Mouse (Mus musculus): ENCODE measurements around the gene Dusp27. TPM values are rescaled to one million over a fixed set of nuclear protein-coding genes. Genes with fewer than 3 reads are reported as not detected.
A peak's percentile ranks its signal among the peaks of the same experiment; 100 is the strongest.

The Dusp27 gene
- polyA plus RNA-seq, 2 experiments = 0.02 TPM; not detected in 1

- H3K4me1 ChIP-seq (replicated peaks; ENCODE audit: control insufficient read depth in 2 of 2, insufficient read depth in 2 of 2, low read length in 1 of 2) = no peaks in the 10 kb centered on the region
- TF ChIP-seq EP300 (IDR thresholded peaks at IDR 0.05; ENCODE audit: low read depth) (no peak), CTCF (IDR thresholded peaks at IDR 0.05; ENCODE audit: low read depth) (no peak)
- no peak overlapping the region for H3K4me3 ChIP-seq (ENCODE audit: insufficient read depth in 1 of 2, low read depth in 2 of 2, low read length in 2 of 2)
- peaks cover 9% of the 10 kb centered on the region for H3K27me3 ChIP-seq (ENCODE audit: control insufficient read depth, insufficient read depth, low read length)
- no peak overlapping the region for H3K4me2 ChIP-seq (ENCODE audit: low read depth)
- H3K9ac ChIP-seq (replicated peaks) = no peak overlapping the region
- no peaks in the 10 kb centered on the region for H3K9me3 ChIP-seq (ENCODE audit: control insufficient read depth, low read length)
- DNase-seq (ENCODE audit: low read depth in 3 of 3, low spot score in 3 of 3) = no peak
- WGBS (ENCODE audit: insufficient replicate concordance) = 42% methylated on average over 5 of the region's 5 CpGs
- H3K27ac ChIP-seq = no peak overlapping the region
- H3K36me3 ChIP-seq (replicated peaks; ENCODE audit: control insufficient read depth, insufficient read depth, low read depth) = no peaks in the 10 kb centered on the region
- ATAC-seq (ENCODE audit: insufficient read depth) = no peak
These were observed 32.4 kb upstream of the Dusp27 start for GRCm38 (mm10) chr1:166160111-166160510.

GRCm38 (mm10) chr1:166158664-166159063 lies 30.9 kb upstream of the Dusp27 start:
- H3K9ac ChIP-seq (replicated peaks) = no peak overlapping the region
- H3K9me3 ChIP-seq (ENCODE audit: control insufficient read depth, low read length) = no peaks in the 10 kb centered on the region
- no peak overlapping the region for H3K4me3 ChIP-seq (ENCODE audit: insufficient read depth in 1 of 2, low read depth in 2 of 2, low read length in 2 of 2)
- 44% methylated on average over 9 of the region's 9 CpGs for WGBS (ENCODE audit: insufficient replicate concordance)
- ATAC-seq (ENCODE audit: insufficient read depth) = no peak
- no peaks in the 10 kb centered on the region for H3K36me3 ChIP-seq (replicated peaks; ENCODE audit: control insufficient read depth, insufficient read depth, low read depth)
- H3K4me1 ChIP-seq (replicated peaks; ENCODE audit: control insufficient read depth in 2 of 2, insufficient read depth in 2 of 2, low read length in 1 of 2) = no peaks in the 10 kb centered on the region
- TF ChIP-seq CTCF (IDR thresholded peaks at IDR 0.05; ENCODE audit: low read depth) (0 out of 2 replicates have a peak, but pooled peaks have one; percentile 4), EP300 (IDR thresholded peaks at IDR 0.05; ENCODE audit: low read depth) (no peak)
- H3K4me2 ChIP-seq (ENCODE audit: low read depth) = no peak overlapping the region
- no peak for DNase-seq (ENCODE audit: low read depth in 3 of 3, low spot score in 3 of 3)
- H3K27me3 ChIP-seq (ENCODE audit: control insufficient read depth, insufficient read depth, low read length) = peaks cover 18% of the 10 kb centered on the region
- no peak overlapping the region for H3K27ac ChIP-seq

DNA sequence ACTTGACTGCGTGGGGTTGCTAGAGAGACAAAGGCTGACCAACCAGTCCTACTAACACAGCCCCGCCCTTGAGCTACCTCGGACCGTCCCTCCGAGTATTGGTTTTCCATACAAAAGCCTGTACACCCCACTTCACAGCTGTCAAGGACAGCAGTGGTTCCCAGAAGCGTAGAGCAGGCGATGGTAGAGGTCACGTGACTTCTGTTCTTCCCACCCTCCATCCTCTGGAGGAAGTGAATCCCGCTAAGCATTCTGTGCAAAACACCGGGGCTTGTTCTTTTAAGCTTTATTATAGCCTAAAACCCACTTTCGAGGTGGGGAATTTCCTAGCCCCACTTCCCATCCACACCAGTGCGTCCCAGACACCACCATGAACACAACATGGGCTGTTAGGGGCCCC lies 30.0 kb upstream of the Dusp27 start:
- ATAC-seq (ENCODE audit: insufficient read depth) (no peak), DNase-seq (ENCODE audit: low read depth in 3 of 3, low spot score in 3 of 3) (no peak)
- Histone ChIP-seq H3K4me1 (replicated peaks; ENCODE audit: control insufficient read depth in 2 of 2, insufficient read depth in 2 of 2, low read length in 1 of 2) (peaks cover 0 to 2% of the 10 kb centered on the region in 2 experiments; a peak in 1 of 4 replicates), H3K4me2 (ENCODE audit: low read depth) (no peak overlapping the region), H3K36me3 (replicated peaks; ENCODE audit: control insufficient read depth, insufficient read depth, low read depth) (no peaks in the 10 kb centered on the region), H3K4me3 (ENCODE audit: insufficient read depth in 1 of 2, low read depth in 2 of 2, low read length in 2 of 2) (no peak overlapping the region), H3K27me3 (ENCODE audit: control insufficient read depth, insufficient read depth, low read length) (peaks cover 18% of the 10 kb centered on the region), H3K9me3 (ENCODE audit: control insufficient read depth, low read length) (no peaks in the 10 kb centered on the region), H3K27ac (no peak overlapping the region), H3K9ac (replicated peaks) (no peak overlapping the region)
- TF ChIP-seq CTCF (IDR thresholded peaks at IDR 0.05; ENCODE audit: low read depth) (no peak), EP300 (IDR thresholded peaks at IDR 0.05; ENCODE audit: low read depth) (no peak)
- WGBS (ENCODE audit: insufficient replicate concordance) = 64% methylated on average over 12 of the region's 12 CpGs

DNA sequence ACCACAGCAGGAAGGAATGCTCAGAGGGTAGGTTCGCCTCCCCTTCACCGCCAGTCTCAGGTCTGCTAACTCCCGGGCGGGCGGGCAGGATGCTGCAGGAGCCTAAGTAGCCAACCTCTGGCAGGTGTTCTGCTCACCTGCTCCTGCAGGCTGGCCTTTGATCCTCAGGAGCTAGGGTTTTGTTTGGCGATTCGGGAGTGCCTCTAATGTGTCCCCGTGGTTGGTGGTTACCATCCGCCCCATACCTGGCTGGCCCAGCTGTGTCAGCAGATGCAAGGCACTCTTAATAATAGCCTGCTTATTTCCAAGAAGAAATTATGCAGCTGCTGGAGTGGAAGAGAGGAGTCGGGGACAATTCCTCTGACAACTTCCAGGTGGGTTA lies 27.4 kb upstream of the Dusp27 start:
- Histone ChIP-seq H3K9me3 (ENCODE audit: control insufficient read depth, low read length) (no peaks in the 10 kb centered on the region), H3K27me3 (ENCODE audit: control insufficient read depth, insufficient read depth, low read length) (peaks cover 18% of the 10 kb centered on the region), H3K9ac (replicated peaks) (no peak overlapping the region), H3K27ac (no peak overlapping the region), H3K36me3 (replicated peaks; ENCODE audit: control insufficient read depth, insufficient read depth, low read depth) (no peaks in the 10 kb centered on the region), H3K4me3 (ENCODE audit: insufficient read depth in 1 of 2, low read depth in 2 of 2, low read length in 2 of 2) (no peak overlapping the region), H3K4me1 (replicated peaks; ENCODE audit: control insufficient read depth in 2 of 2, insufficient read depth in 2 of 2, low read length in 1 of 2) (peaks cover 0 to 5% of the 10 kb centered on the region in 2 experiments; a peak in 3 of 4 replicates), H3K4me2 (ENCODE audit: low read depth) (no peak overlapping the region)
- ATAC-seq (ENCODE audit: insufficient read depth) (no peak), DNase-seq (ENCODE audit: low read depth in 3 of 3, low spot score in 3 of 3) (no peak)
- TF ChIP-seq CTCF (IDR thresholded peaks at IDR 0.05; ENCODE audit: low read depth) (no peak), EP300 (IDR thresholded peaks at IDR 0.05; ENCODE audit: low read depth) (no peak)
- 33% methylated on average over 10 of the region's 10 CpGs for WGBS (ENCODE audit: insufficient replicate concordance)

- no peaks in the 10 kb centered on the region for H3K36me3 ChIP-seq (replicated peaks; ENCODE audit: control insufficient read depth, insufficient read depth, low read depth)
- H3K9ac ChIP-seq (replicated peaks) = no peak overlapping the region
- no peaks in the 10 kb centered on the region for H3K9me3 ChIP-seq (ENCODE audit: control insufficient read depth, low read length)
- peak; percentile 32 to 49 (median 46) for DNase-seq (ENCODE audit: low read depth in 3 of 3, low spot score in 3 of 3)
- H3K27ac ChIP-seq = no peak overlapping the region
- WGBS (ENCODE audit: insufficient replicate concordance) = 7% methylated on average over 29 of the region's 29 CpGs
- peaks cover 5 to 11% of the 10 kb centered on the region in 2 experiments; a peak in 3 of 4 replicates for H3K4me1 ChIP-seq (replicated peaks; ENCODE audit: control insufficient read depth in 2 of 2, insufficient read depth in 2 of 2, low read length in 1 of 2)
- H3K4me3 ChIP-seq (ENCODE audit: insufficient read depth in 1 of 2, low read depth in 2 of 2, low read length in 2 of 2) = no peak overlapping the region
- ATAC-seq (ENCODE audit: insufficient read depth) = peak; percentile 23; the same call in 1 of the 2 replicates
- H3K4me2 ChIP-seq (ENCODE audit: low read depth) = peak overlapping the region; percentile 40
- peaks cover 18% of the 10 kb centered on the region for H3K27me3 ChIP-seq (ENCODE audit: control insufficient read depth, insufficient read depth, low read length)
- TF ChIP-seq CTCF (IDR thresholded peaks at IDR 0.05; ENCODE audit: low read depth) = peak; percentile 91
- no peak for TF ChIP-seq EP300 (IDR thresholded peaks at IDR 0.05; ENCODE audit: low read depth)
These were observed 26.7 kb upstream of the Dusp27 start for GRCm38 (mm10) chr1:166154162-166155112.
